Mouse (Mus musculus) megakaryocyte, embryonic 14.5 days (primary cell): ENCODE measurements around the gene Emid1.

Experiments used
- FLI1 ChIP-seq: IDR thresholded peaks from 2 replicates; pipeline ENCODE4 v1.6.1; 2012; ENCODE audit warnings: low read length, inconsistent platforms, mixed read lengths
- GATA1 ChIP-seq: IDR thresholded peaks from 3 replicates; pipeline ENCODE4 v1.6.1; 2012; ENCODE audit warnings: mixed read lengths, low read length, inconsistent platforms, borderline replicate concordance

GRCm38 (mm10) chr11:5130111-5130665 is 21.9 kb downstream of the Emid1 start:
- no peak for TF ChIP-seq GATA1
- no peak for TF ChIP-seq FLI1
